Mouse (Mus musculus): ENCODE measurements at regions not wholly inside any gene's neighbourhood (a gene's known extent, or its start where the extent isn't known, plus 50 kb on each side); places are given as distances from the start of the nearest gene placed in this dataset.
"Not testable (repeated sequence)": the region's sequence is repeated elsewhere in the genome, so short reads cannot be mapped to it uniquely, and the experiment has no call there.

GRCm38 (mm10) chr11:20390622-20391021 lies 58.1 kb upstream of the Slc1a4 start:
- Histone ChIP-seq H3K4me3 (no peak overlapping the region), H3K4me2 (no peak overlapping the region), H3K9me3 (peaks cover 5% of the 10 kb centered on the region), H3K4me1 (replicated peaks) (no peaks in the 10 kb centered on the region), H3K9ac (no peak overlapping the region), H3K27me3 (no peaks in the 10 kb centered on the region), H3K36me3 (no peaks in the 10 kb centered on the region), H3K27ac (no peak overlapping the region)
- no peak for ATAC-seq (ENCODE audit: low FRiP score)
- 81% methylated on average over 3 of the region's 3 CpGs for WGBS

- H3K27me3 ChIP-seq; ATAC-seq (ENCODE audit: low FRiP score); H3K9ac ChIP-seq; H3K27ac ChIP-seq; H3K9me3 ChIP-seq; H3K4me3 ChIP-seq; H3K36me3 ChIP-seq; H3K4me1 ChIP-seq (replicated peaks); H3K4me2 ChIP-seq: not testable (repeated sequence)
- 50% methylated on average over 3 of the region's 3 CpGs for WGBS
Measured at GRCm38 (mm10) chr11:20393302-20393701, 60.8 kb upstream of the Slc1a4 start.

- not testable (repeated sequence) for ATAC-seq (ENCODE audit: low FRiP score); H3K27ac ChIP-seq; H3K36me3 ChIP-seq; H3K4me3 ChIP-seq; H3K4me1 ChIP-seq (replicated peaks); H3K27me3 ChIP-seq; H3K4me2 ChIP-seq; H3K9me3 ChIP-seq; H3K9ac ChIP-seq
- WGBS = 92% methylated on average over 3 of the region's 3 CpGs
Measured at GRCm38 (mm10) chr11:20393807-20394206, 61.3 kb upstream of the Slc1a4 start.

GRCm38 (mm10) chr11:20395848-20396203 lies 63.3 kb upstream of the Slc1a4 start:
- no peak overlapping the region for H3K4me3 ChIP-seq
- no peaks in the 10 kb centered on the region for H3K27me3 ChIP-seq
- no peaks in the 10 kb centered on the region for H3K36me3 ChIP-seq
- H3K9ac ChIP-seq = no peak overlapping the region
- H3K4me1 ChIP-seq (replicated peaks) = peaks cover 5% of the 10 kb centered on the region; the same call in 1 of the 2 replicates
- ATAC-seq (ENCODE audit: low FRiP score) = no peak
- 88% methylated on average over 7 of the region's 7 CpGs for WGBS
- peaks cover 5% of the 10 kb centered on the region for H3K9me3 ChIP-seq
- no peak overlapping the region for H3K27ac ChIP-seq
- no peak overlapping the region for H3K4me2 ChIP-seq

GRCm38 (mm10) chr11:20396204-20396848 lies 63.8 kb upstream of the Slc1a4 start:
- Histone ChIP-seq H3K27me3 (no peaks in the 10 kb centered on the region), H3K9ac (no peak overlapping the region), H3K27ac (no peak overlapping the region), H3K4me3 (no peak overlapping the region), H3K4me1 (replicated peaks) (peaks cover 5% of the 10 kb centered on the region; the same call in 1 of the 2 replicates), H3K36me3 (no peaks in the 10 kb centered on the region), H3K4me2 (no peak overlapping the region), H3K9me3 (peaks cover 2% of the 10 kb centered on the region)
- WGBS = 76% methylated on average over 11 of the region's 11 CpGs
- ATAC-seq (ENCODE audit: low FRiP score) = no peak

- Histone ChIP-seq H3K27ac (no peak overlapping the region), H3K27me3 (no peaks in the 10 kb centered on the region), H3K9me3 (no peaks in the 10 kb centered on the region), H3K9ac (no peak overlapping the region), H3K4me3 (no peak overlapping the region), H3K4me2 (no peak overlapping the region), H3K4me1 (replicated peaks) (peaks cover 5% of the 10 kb centered on the region; the same call in 1 of the 2 replicates), H3K36me3 (no peaks in the 10 kb centered on the region)
- 85% methylated on average over 3 of the region's 3 CpGs for WGBS
- no peak for ATAC-seq (ENCODE audit: low FRiP score)
Measured at GRCm38 (mm10) chr11:20396884-20397283, 64.4 kb upstream of the Slc1a4 start.

GRCm38 (mm10) chr11:20400302-20401234 lies 68.1 kb upstream of the Slc1a4 start:
- H3K27me3 ChIP-seq = no peaks in the 10 kb centered on the region

GRCm38 (mm10) chr11:20403456-20403855 lies 70.9 kb upstream of the Slc1a4 start:
- Histone ChIP-seq H3K27ac (no peak overlapping the region), H3K4me3 (no peak overlapping the region), H3K9ac (no peak overlapping the region), H3K27me3 (no peaks in the 10 kb centered on the region), H3K4me2 (no peak overlapping the region), H3K4me1 (replicated peaks) (peaks cover 5% of the 10 kb centered on the region; the same call in 1 of the 2 replicates), H3K9me3 (no peaks in the 10 kb centered on the region), H3K36me3 (no peaks in the 10 kb centered on the region)
- 61% methylated on average over 3 of the region's 3 CpGs for WGBS
- no peak for ATAC-seq (ENCODE audit: low FRiP score)

More at GRCm38 (mm10) chr11:20400302-20401234, 68.1 kb upstream of the Slc1a4 start:
- Histone ChIP-seq H3K9ac (0 out of 2 replicates have a peak overlapping the region, but pooled peaks have one; percentile 61), H3K4me3 (peak overlapping the region; percentile 31), H3K36me3 (no peaks in the 10 kb centered on the region), H3K9me3 (no peaks in the 10 kb centered on the region), H3K27ac (peak overlapping the region; percentile 19; the same call in 1 of the 2 replicates), H3K4me1 (replicated peaks) (peaks cover 5% of the 10 kb centered on the region; the same call in 1 of the 2 replicates), H3K4me2 (peak overlapping the region; percentile 60)
- 4% methylated on average over 32 of the region's 32 CpGs for WGBS
- ATAC-seq (ENCODE audit: low FRiP score) = peak; percentile 90

GRCm38 (mm10) chr11:20404476-20404875 lies 72.0 kb upstream of the Slc1a4 start:
- Histone ChIP-seq H3K27me3 (no peaks in the 10 kb centered on the region), H3K4me2 (no peak overlapping the region), H3K4me1 (replicated peaks) (peaks cover 5% of the 10 kb centered on the region; the same call in 1 of the 2 replicates), H3K36me3 (no peaks in the 10 kb centered on the region), H3K9ac (no peak overlapping the region), H3K9me3 (no peaks in the 10 kb centered on the region), H3K27ac (no peak overlapping the region), H3K4me3 (no peak overlapping the region)
- ATAC-seq (ENCODE audit: low FRiP score) = no peak
- WGBS = 93% methylated on average over 5 of the region's 5 CpGs

- no peak for ATAC-seq (ENCODE audit: low FRiP score)
- Histone ChIP-seq H3K27ac (no peak overlapping the region), H3K4me2 (no peak overlapping the region), H3K9me3 (peaks cover 11% of the 10 kb centered on the region; the same call in 1 of the 2 replicates), H3K27me3 (no peaks in the 10 kb centered on the region), H3K9ac (no peak overlapping the region), H3K4me1 (replicated peaks) (no peaks in the 10 kb centered on the region), H3K4me3 (no peak overlapping the region), H3K36me3 (no peaks in the 10 kb centered on the region)
- WGBS = 82% methylated on average over 2 of the region's 2 CpGs
Measured at GRCm38 (mm10) chr11:20418141-20418540, 85.6 kb upstream of the Slc1a4 start.

GRCm38 (mm10) chr11:20420876-20421275 lies 88.4 kb upstream of the Slc1a4 start:
- 80% methylated on average over 4 of the region's 4 CpGs for WGBS
- no peak overlapping the region for H3K27ac ChIP-seq
- no peak for ATAC-seq (ENCODE audit: low FRiP score)

GRCm38 (mm10) chr11:20436057-20436456 lies 103.5 kb upstream of the Slc1a4 start:
- no peak for ATAC-seq (ENCODE audit: low FRiP score)
- H3K9me3 ChIP-seq = no peaks in the 10 kb centered on the region
- H3K4me1 ChIP-seq (replicated peaks) = no peaks in the 10 kb centered on the region
- H3K27me3 ChIP-seq = no peaks in the 10 kb centered on the region
- 81% methylated on average over 9 of the region's 9 CpGs for WGBS
- H3K36me3 ChIP-seq = no peaks in the 10 kb centered on the region
- no peak overlapping the region for H3K9ac ChIP-seq
- H3K4me3 ChIP-seq = no peak overlapping the region
- no peak overlapping the region for H3K27ac ChIP-seq
- no peak overlapping the region for H3K4me2 ChIP-seq

More at GRCm38 (mm10) chr11:20420876-20421275, 88.4 kb upstream of the Slc1a4 start:
- Histone ChIP-seq H3K36me3 (no peaks in the 10 kb centered on the region), H3K4me3 (no peak overlapping the region), H3K27me3 (no peaks in the 10 kb centered on the region), H3K4me2 (no peak overlapping the region), H3K9ac (no peak overlapping the region), H3K4me1 (replicated peaks) (no peaks in the 10 kb centered on the region), H3K9me3 (peaks cover 2% of the 10 kb centered on the region; the same call in 1 of the 2 replicates)
